Mouse (Mus musculus) heart, embryonic 11.5 days (tissue): Measurements from ENCODE around the gene Asb13. TPM values are rescaled to one million over a fixed set of nuclear protein-coding genes. Genes with fewer than 3 reads are reported as not detected.

Experiments used
- ATAC-seq: fragments of 200-750 bp; cut with Nextera tagmentation; replicated peaks from 2 replicates; pipeline ENCODE4 v1.8.0; 2017; ENCODE audit warnings: moderate library complexity; ENCODE audit not compliant: insufficient number of reproducible peaks, low FRiP score, low TSS enrichment
- H3K27ac ChIP-seq: fragments of 300-500 bp; sonication (generic); 2 replicates; pipeline ENCODE4 v1.5.1; 2014; ENCODE audit warnings: mild to moderate bottlenecking, low read depth, low read length
- H3K27me3 ChIP-seq: fragments of 300-500 bp; sonication (generic); 2 replicates; pipeline ENCODE4 v1.6.1; 2014; ENCODE audit warnings: mild to moderate bottlenecking, low read length, mixed read lengths; ENCODE audit not compliant: control insufficient read depth, insufficient read depth
- H3K36me3 ChIP-seq: fragments of 300-500 bp; sonication (generic); 2 replicates; pipeline ENCODE4 v1.6.1; 2014; ENCODE audit warnings: mild to moderate bottlenecking, low read length, moderate library complexity, mixed read lengths; ENCODE audit not compliant: control insufficient read depth, insufficient read depth
- H3K4me1 ChIP-seq: fragments of 300-500 bp; sonication (generic); 2 replicates; pipeline ENCODE4 v1.6.1; 2014; ENCODE audit warnings: low read length; ENCODE audit not compliant: control insufficient read depth, insufficient read depth
- H3K4me2 ChIP-seq: fragments of 300-500 bp; sonication (generic); 2 replicates; pipeline ENCODE4 v1.6.1; 2014; ENCODE audit warnings: mild to moderate bottlenecking, moderate library complexity
- H3K4me3 ChIP-seq: fragments of 300-500 bp; sonication (generic); 2 replicates; pipeline ENCODE4 v1.5.1; 2014; ENCODE audit warnings: low read depth, low read length
- H3K9ac ChIP-seq: fragments of 300-500 bp; sonication (generic); 2 replicates; pipeline ENCODE4 v1.6.1; 2014; ENCODE audit warnings: mild to moderate bottlenecking, low read depth, low read length, moderate library complexity
- H3K9me3 ChIP-seq: fragments of 300-500 bp; sonication (generic); replicated peaks from 2 replicates; pipeline ENCODE4 v1.6.1; 2016; ENCODE audit warnings: low read length; ENCODE audit not compliant: control insufficient read depth
- WGBS: fragments of 180-500 bp; shearing (Covaris S2); extraction: QIAGEN DNeasy Blood & Tissue Kit; methylation state at CpG from one replicate; pipeline ENCODE4 v1.1.7; 2014; ENCODE audit not compliant: insufficient replicate concordance; 5-methylcytosine and 5-hydroxymethylcytosine counted together
- polyA plus RNA-seq: library from polyadenylated mRNA; unstranded; fragments of >200 nt; fragmentation: Nextera tagmentation; extraction: Ambion mirVana; gene quantifications from 2 replicates; pipeline ENCODE4 v1.2.1, GENCODE M21; 2014

Asb13 gene
- polyA plus RNA-seq, 1 experiment from 2014 or later: 5.3 TPM

DNA sequence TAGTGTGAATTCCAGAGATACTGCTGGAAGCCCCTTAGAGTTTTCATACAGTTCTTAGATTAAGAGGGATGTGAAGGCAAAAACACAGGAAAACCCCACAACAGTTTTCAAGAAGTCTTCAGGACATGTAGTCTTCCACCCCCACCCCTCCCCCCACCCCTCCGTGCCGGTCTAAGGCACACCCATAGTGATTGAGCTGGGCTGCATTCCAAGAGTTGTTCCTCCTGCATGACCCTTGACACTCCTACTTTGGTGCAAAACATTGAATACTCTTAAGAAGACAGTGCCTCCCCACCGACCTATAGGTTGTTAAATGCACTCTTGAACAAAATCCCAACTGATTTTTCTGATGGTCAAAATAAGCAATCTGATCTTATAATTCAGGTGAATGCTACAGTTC lies 5.7 kb upstream of the Asb13 start:
- Histone ChIP-seq H3K9ac (no peak overlapping the region), H3K27ac (no peak overlapping the region), H3K4me2 (no peak overlapping the region), H3K4me3 (no peak overlapping the region), H3K36me3 (no peaks in the 10 kb centered on the region), H3K4me1 (no peaks in the 10 kb centered on the region), H3K9me3 (no peaks in the 10 kb centered on the region), H3K27me3 (no peaks in the 10 kb centered on the region)
- ATAC-seq: no peak
- 23% methylated on average over 3 of the region's 3 CpGs for WGBS

DNA sequence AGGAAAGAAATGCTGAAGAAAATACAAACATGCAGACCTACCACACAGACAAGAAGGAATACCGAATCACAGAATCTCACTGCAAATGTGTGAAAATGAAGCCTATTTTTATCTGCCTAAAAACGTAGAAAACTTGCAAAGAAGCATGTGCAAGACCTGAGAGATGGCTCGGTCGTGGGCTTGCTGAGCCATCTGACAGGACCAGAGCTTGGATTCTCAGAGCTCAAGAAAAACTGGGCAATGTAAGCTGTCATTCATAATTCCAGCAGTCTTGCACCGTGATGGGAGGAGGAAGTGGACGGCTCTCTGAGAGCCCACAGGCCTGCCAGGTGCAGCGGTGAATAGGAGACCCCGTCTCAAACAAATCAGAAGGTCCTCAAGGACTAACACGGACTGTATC lies 1.3 kb upstream of the Asb13 start:
- no peak for ATAC-seq
- Histone ChIP-seq H3K9ac (no peak overlapping the region), H3K4me1 (0 out of 2 replicates have a peak, but pooled peaks cover 3% of the 10 kb centered on the region), H3K36me3 (no peaks in the 10 kb centered on the region), H3K4me2 (no peak overlapping the region), H3K27me3 (no peaks in the 10 kb centered on the region), H3K4me3 (no peak overlapping the region), H3K9me3 (no peaks in the 10 kb centered on the region), H3K27ac (no peak overlapping the region)
- 82% methylated on average over 9 of the region's 9 CpGs for WGBS

GRCm38 (mm10) chr13:3633131-3633530 lies 701 bp upstream of the Asb13 start:
- no peak for ATAC-seq
- H3K27ac ChIP-seq: no peak overlapping the region
- H3K9me3 ChIP-seq: no peaks in the 10 kb centered on the region
- H3K4me1 ChIP-seq: 0 out of 2 replicates have a peak, but pooled peaks cover 3% of the 10 kb centered on the region
- H3K36me3 ChIP-seq: no peaks in the 10 kb centered on the region
- no peak overlapping the region for H3K4me3 ChIP-seq
- H3K27me3 ChIP-seq: no peaks in the 10 kb centered on the region
- H3K9ac ChIP-seq: no peak overlapping the region
- WGBS: 29% methylated on average over 6 of the region's 6 CpGs
- H3K4me2 ChIP-seq: no peak overlapping the region

DNA sequence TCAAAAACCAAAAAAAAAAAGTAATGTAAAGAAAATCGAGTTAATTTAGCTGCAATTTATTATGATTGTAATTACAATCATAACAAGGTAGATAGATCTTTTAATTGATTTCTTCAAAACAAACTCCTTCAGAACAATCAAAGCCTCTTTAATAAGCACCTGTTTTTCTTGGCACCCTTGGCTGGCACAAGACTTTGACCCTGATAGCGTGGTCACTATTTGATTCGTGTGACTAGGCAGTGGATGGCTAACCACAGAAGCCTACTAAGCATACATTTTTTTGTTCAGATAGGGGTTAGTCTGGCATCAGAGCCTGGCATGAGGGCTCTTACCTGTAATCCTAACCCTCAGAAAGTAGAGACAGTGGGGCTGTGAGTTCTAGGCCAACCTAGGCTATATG lies 1.2 kb downstream of the Asb13 start:
- Histone ChIP-seq H3K9me3 (no peaks in the 10 kb centered on the region), H3K36me3 (no peaks in the 10 kb centered on the region), H3K27ac (no peak overlapping the region), H3K4me2 (no peak overlapping the region), H3K9ac (no peak overlapping the region), H3K4me1 (0 out of 2 replicates have a peak, but pooled peaks cover 3% of the 10 kb centered on the region), H3K4me3 (no peak overlapping the region), H3K27me3 (no peaks in the 10 kb centered on the region)
- ATAC-seq: no peak
- 87% methylated on average over 3 of the region's 3 CpGs for WGBS

- no peak for ATAC-seq
Measured at GRCm38 (mm10) chr13:3636797-3637196, 3.0 kb downstream of the Asb13 start.

DNA sequence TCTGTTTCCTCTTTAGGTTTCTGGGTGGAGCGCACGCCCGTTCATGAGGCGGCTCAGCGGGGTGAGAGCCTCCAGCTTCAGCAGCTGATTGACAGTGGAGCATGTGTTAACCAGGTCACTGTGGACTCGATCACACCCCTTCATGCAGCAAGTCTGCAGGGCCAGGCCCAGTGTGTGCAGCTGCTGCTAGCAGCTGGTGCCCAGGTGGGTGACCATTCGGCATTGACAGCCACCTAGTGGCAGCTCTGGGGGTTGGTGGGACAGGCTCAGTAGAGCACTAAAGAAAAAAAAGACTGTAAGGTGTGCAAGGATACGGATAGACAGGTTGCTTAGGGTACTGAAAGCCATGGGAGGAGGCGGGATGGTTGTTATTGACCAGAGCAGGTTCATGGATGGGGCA lies 8.2 kb downstream of the Asb13 start:
- no peak overlapping the region for H3K27ac ChIP-seq

More at GRCm38 (mm10) chr13:3636797-3637196, 3.0 kb downstream of the Asb13 start:
- Histone ChIP-seq H3K27ac (no peak overlapping the region), H3K9ac (no peak overlapping the region), H3K27me3 (no peaks in the 10 kb centered on the region), H3K4me2 (no peak overlapping the region), H3K4me3 (no peak overlapping the region), H3K36me3 (no peaks in the 10 kb centered on the region), H3K4me1 (0 out of 2 replicates have a peak, but pooled peaks cover 3% of the 10 kb centered on the region), H3K9me3 (no peaks in the 10 kb centered on the region)
- WGBS: 47% methylated on average over 11 of the region's 11 CpGs

DNA sequence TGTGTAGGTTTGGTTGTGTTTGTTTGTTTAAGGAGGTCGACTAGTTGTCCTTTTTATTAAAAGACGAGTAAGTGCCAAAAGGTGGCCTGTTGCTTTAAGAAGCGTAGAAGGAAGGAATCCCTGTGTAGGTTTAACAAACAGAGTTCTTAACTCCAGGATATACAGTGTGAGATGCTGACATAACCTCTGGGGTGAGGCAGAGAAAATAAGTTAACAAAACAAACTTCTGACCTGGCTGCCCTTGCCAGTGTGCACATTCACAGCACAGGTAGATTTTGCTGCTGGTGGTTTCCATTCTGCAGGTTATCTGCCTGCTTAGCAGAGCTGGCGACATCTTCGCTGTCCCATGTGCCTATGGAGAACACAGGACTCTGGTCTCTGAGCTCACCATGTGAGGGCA lies 8.7 kb downstream of the Asb13 start:
- no peaks in the 10 kb centered on the region for H3K36me3 ChIP-seq
- H3K27ac ChIP-seq: no peak overlapping the region
- no peak overlapping the region for H3K4me3 ChIP-seq
- H3K9ac ChIP-seq: no peak overlapping the region
- H3K4me1 ChIP-seq: no peaks in the 10 kb centered on the region
- H3K27me3 ChIP-seq: no peaks in the 10 kb centered on the region
- H3K9me3 ChIP-seq: no peaks in the 10 kb centered on the region
- WGBS: 71% methylated on average over 5 of the region's 5 CpGs
- H3K4me2 ChIP-seq: no peak overlapping the region
- ATAC-seq: no peak

More for the DNA sequence above, 8.2 kb downstream of the Asb13 start:
- Histone ChIP-seq H3K27me3 (no peaks in the 10 kb centered on the region), H3K9ac (no peak overlapping the region), H3K4me2 (no peak overlapping the region), H3K36me3 (no peaks in the 10 kb centered on the region), H3K4me1 (no peaks in the 10 kb centered on the region), H3K9me3 (no peaks in the 10 kb centered on the region), H3K4me3 (no peak overlapping the region)
- ATAC-seq: no peak
- 73% methylated on average over 9 of the region's 9 CpGs for WGBS

DNA sequence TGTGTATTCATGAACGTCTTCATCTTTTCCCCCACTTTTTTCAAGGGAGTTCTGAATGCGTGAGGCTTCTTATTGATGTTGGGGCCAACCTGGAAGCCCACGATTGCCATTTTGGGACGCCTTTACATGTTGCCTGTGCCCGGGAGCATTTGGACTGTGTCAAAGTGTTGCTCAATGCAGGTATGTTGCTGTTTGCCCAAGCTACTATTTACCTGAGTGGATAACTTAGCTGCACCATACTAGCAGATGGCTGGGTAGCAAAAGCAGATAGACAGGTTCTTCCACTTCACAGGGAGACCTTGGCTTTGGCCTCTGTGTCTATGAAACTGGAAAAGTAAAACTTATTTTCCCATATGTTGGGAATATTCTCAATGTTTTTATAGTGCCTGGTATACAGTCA lies 11.0 kb downstream of the Asb13 start:
- no peak overlapping the region for H3K27ac ChIP-seq
- H3K4me1 ChIP-seq: no peaks in the 10 kb centered on the region
- H3K4me3 ChIP-seq: no peak overlapping the region
- no peak for ATAC-seq
- no peaks in the 10 kb centered on the region for H3K9me3 ChIP-seq
- H3K36me3 ChIP-seq: no peaks in the 10 kb centered on the region
- no peaks in the 10 kb centered on the region for H3K27me3 ChIP-seq
- H3K4me2 ChIP-seq: no peak overlapping the region
- WGBS: 84% methylated on average over 5 of the region's 5 CpGs
- no peak overlapping the region for H3K9ac ChIP-seq

GRCm38 (mm10) chr13:3645919-3646318 lies 12.1 kb downstream of the Asb13 start:
- H3K36me3 ChIP-seq: no peaks in the 10 kb centered on the region
- H3K4me3 ChIP-seq: no peak overlapping the region
- no peak overlapping the region for H3K27ac ChIP-seq
- no peak for ATAC-seq
- H3K4me1 ChIP-seq: no peaks in the 10 kb centered on the region
- no peak overlapping the region for H3K4me2 ChIP-seq
- WGBS: 71% methylated on average over 3 of the region's 3 CpGs
- no peaks in the 10 kb centered on the region for H3K9me3 ChIP-seq
- no peak overlapping the region for H3K9ac ChIP-seq
- no peaks in the 10 kb centered on the region for H3K27me3 ChIP-seq
